Mouse (Mus musculus) liver, postnatal 0 days (tissue): ENCODE data around the gene Snx20. TPM values are rescaled to one million over a fixed set of nuclear protein-coding genes. Genes with fewer than 3 reads are reported as not detected.
A peak's percentile ranks its signal among the peaks of the same experiment; 100 is the strongest.

Source experiments
- ATAC-seq: fragments of 200-750 bp; cut with Nextera tagmentation; 2 replicates; pipeline ENCODE4 v1.8.0; 2017; ENCODE audit warnings: mild to moderate bottlenecking, moderate library complexity
- DNase-seq: peaks from one replicate; pipeline ENCODE4 v3.0.0-alpha.2; 2016
- H3K27ac ChIP-seq: fragments of 300-500 bp; sonication (generic); 2 replicates; pipeline ENCODE4 v1.5.1; 2014; ENCODE audit warnings: antibody characterized with exemption, moderate library complexity, mild to moderate bottlenecking, low read depth
- H3K27me3 ChIP-seq: fragments of 300-500 bp; sonication (generic); 2 replicates; pipeline ENCODE4 v1.6.1; 2014; ENCODE audit warnings: low read length, control low read depth, mixed read lengths; ENCODE audit not compliant: insufficient read depth
- H3K36me3 ChIP-seq: fragments of 300-500 bp; sonication (generic); replicated peaks from 2 replicates; pipeline ENCODE4 v1.6.1; 2014; ENCODE audit warnings: mild to moderate bottlenecking, control low read depth, low read length, moderate library complexity, mixed read lengths; ENCODE audit not compliant: insufficient read depth
- H3K4me1 ChIP-seq: fragments of 300-500 bp; sonication (generic); 2 replicates; pipeline ENCODE4 v1.6.1; 2014; ENCODE audit warnings: antibody characterized with exemption, mild to moderate bottlenecking, control low read depth; ENCODE audit not compliant: insufficient read depth
- H3K4me2 ChIP-seq: fragments of 300-500 bp; sonication (generic); 2 replicates; pipeline ENCODE4 v1.6.1; 2014; ENCODE audit warnings: low read depth, mild to moderate bottlenecking, low read length, moderate library complexity, mixed read lengths
- H3K4me3 ChIP-seq: fragments of 300-500 bp; sonication (generic); 2 replicates; pipeline ENCODE4 v1.5.1; 2014; ENCODE audit warnings: low read depth, low read length
- H3K9ac ChIP-seq: fragments of 300-500 bp; sonication (generic); replicated peaks from 2 replicates; pipeline ENCODE4 v1.6.1; 2014; ENCODE audit warnings: mild to moderate bottlenecking, moderate library complexity
- H3K9me3 ChIP-seq: fragments of 300-500 bp; sonication (generic); 2 replicates; pipeline ENCODE4 v1.6.1; 2016; ENCODE audit warnings: mild to moderate bottlenecking, control low read depth, low read length, mixed read lengths
- CTCF ChIP-seq: sonication (generic); IDR thresholded peaks from 2 replicates; pipeline ENCODE4 v1.5.1; 2016; ENCODE audit warnings: antibody characterized with exemption, low read depth
- EP300 ChIP-seq: IDR thresholded peaks from 2 replicates; pipeline ENCODE4 v1.6.1; 2016; ENCODE audit warnings: antibody characterized with exemption, low read depth, mild to moderate bottlenecking
- WGBS: fragments of 180-500 bp; shearing (Covaris S2); extraction: QIAGEN DNeasy Blood & Tissue Kit; methylation state at CpG from one replicate; pipeline ENCODE4 v1.1.7; 2014; ENCODE audit not compliant: insufficient replicate concordance; 5-methylcytosine and 5-hydroxymethylcytosine counted together
- polyA plus RNA-seq: library from polyadenylated mRNA; unstranded; fragments of >200 nt; fragmentation: Nextera tagmentation; extraction: Ambion mirVana; gene quantifications from 2 replicates; pipeline ENCODE4 v1.2.1, GENCODE M21; 2015

The Snx20 gene
- polyA plus RNA-seq, 1 experiment from 2014 or later = 6.0 TPM

GRCm38 (mm10) chr8:88631081-88631480 lies 4.8 kb downstream of the Snx20 start:
- Histone ChIP-seq H3K27me3 (peaks cover 10% of the 10 kb centered on the region), H3K36me3 (peaks cover 35% of the 10 kb centered on the region), H3K9ac (no peak overlapping the region), H3K4me3 (no peak overlapping the region), H3K27ac (no peak overlapping the region), H3K9me3 (no peaks in the 10 kb centered on the region), H3K4me1 (peaks cover 25% of the 10 kb centered on the region), H3K4me2 (no peak overlapping the region)
- ATAC-seq (no peak), DNase-seq (peak; percentile 29)
- peak; percentile 57 for TF ChIP-seq CTCF
- no peak for TF ChIP-seq EP300

DNA sequence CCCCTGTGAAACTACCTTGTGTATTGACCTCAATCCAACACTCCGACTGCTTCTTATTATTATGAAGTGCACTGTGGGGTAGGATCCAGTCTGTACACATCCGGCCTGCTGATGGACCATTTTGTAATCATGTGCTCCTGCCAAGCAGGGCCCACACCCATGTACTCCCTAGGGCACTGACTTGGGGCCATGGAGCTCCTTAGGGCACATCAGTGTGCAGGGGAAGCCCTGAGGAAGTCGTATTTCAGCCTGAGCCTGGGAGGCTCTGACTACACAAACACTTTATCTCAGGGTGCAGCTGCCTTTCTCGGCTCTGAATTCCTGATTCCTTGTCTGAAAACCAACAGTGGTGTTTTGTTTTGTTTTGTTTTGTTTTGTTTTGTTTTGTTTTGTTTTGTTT lies 5.7 kb downstream of the Snx20 start:
- 60% methylated on average over 4 of the region's 4 CpGs for WGBS
- peaks cover 10% of the 10 kb centered on the region for H3K27me3 ChIP-seq
- no peak overlapping the region for H3K4me2 ChIP-seq
- DNase-seq = no peak
- no peak overlapping the region for H3K27ac ChIP-seq
- H3K9me3 ChIP-seq = no peaks in the 10 kb centered on the region
- ATAC-seq = no peak
- H3K4me3 ChIP-seq = no peak overlapping the region
- peaks cover 25% of the 10 kb centered on the region for H3K4me1 ChIP-seq
- H3K36me3 ChIP-seq = peaks cover 35% of the 10 kb centered on the region
- TF ChIP-seq EP300 = no peak
- TF ChIP-seq CTCF = no peak
- no peak overlapping the region for H3K9ac ChIP-seq

GRCm38 (mm10) chr8:88628001-88628774 lies 7.7 kb downstream of the Snx20 start:
- TF ChIP-seq CTCF (no peak), EP300 (no peak)
- H3K4me2 ChIP-seq = peak overlapping the region; percentile 66
- peaks cover 10% of the 10 kb centered on the region for H3K4me1 ChIP-seq
- peak overlapping the region; percentile 35 for H3K4me3 ChIP-seq
- H3K27ac ChIP-seq = no peak overlapping the region
- peaks cover 10% of the 10 kb centered on the region for H3K27me3 ChIP-seq
- no peaks in the 10 kb centered on the region for H3K9me3 ChIP-seq
- peaks cover 35% of the 10 kb centered on the region for H3K36me3 ChIP-seq
- WGBS = 70% methylated on average over 14 of the region's 14 CpGs
- ATAC-seq (no peak), DNase-seq (no peak)
- no peak overlapping the region for H3K9ac ChIP-seq

GRCm38 (mm10) chr8:88627265-88627991 lies 8.5 kb downstream of the Snx20 start:
- Histone ChIP-seq H3K36me3 (peaks cover 31% of the 10 kb centered on the region), H3K9ac (peak overlapping the region; percentile 41; the same call in 1 of the 2 replicates), H3K27ac (no peak overlapping the region), H3K4me3 (peak overlapping the region; percentile 35), H3K4me2 (peak overlapping the region; percentile 66), H3K27me3 (peaks cover 10% of the 10 kb centered on the region), H3K4me1 (peaks cover 10% of the 10 kb centered on the region), H3K9me3 (no peaks in the 10 kb centered on the region)
- ATAC-seq (peak; percentile 76), DNase-seq (peak; percentile 55)
- no peak for TF ChIP-seq CTCF
- no peak for TF ChIP-seq EP300
- 6% methylated on average over 100 of the region's 105 CpGs for WGBS

- Histone ChIP-seq H3K27ac (no peak overlapping the region), H3K27me3 (peaks cover 10% of the 10 kb centered on the region), H3K4me3 (peak overlapping the region; percentile 35), H3K9me3 (no peaks in the 10 kb centered on the region), H3K4me2 (peak overlapping the region; percentile 66), H3K36me3 (peaks cover 29% of the 10 kb centered on the region), H3K9ac (no peak overlapping the region), H3K4me1 (peaks cover 10% of the 10 kb centered on the region)
- no peak for TF ChIP-seq EP300
- no peak for TF ChIP-seq CTCF
- WGBS = 29% methylated on average over 19 of the region's 19 CpGs
- DNase-seq (no peak), ATAC-seq (no peak)
Observed at GRCm38 (mm10) chr8:88626940-88627264, 9.0 kb downstream of the Snx20 start.

DNA sequence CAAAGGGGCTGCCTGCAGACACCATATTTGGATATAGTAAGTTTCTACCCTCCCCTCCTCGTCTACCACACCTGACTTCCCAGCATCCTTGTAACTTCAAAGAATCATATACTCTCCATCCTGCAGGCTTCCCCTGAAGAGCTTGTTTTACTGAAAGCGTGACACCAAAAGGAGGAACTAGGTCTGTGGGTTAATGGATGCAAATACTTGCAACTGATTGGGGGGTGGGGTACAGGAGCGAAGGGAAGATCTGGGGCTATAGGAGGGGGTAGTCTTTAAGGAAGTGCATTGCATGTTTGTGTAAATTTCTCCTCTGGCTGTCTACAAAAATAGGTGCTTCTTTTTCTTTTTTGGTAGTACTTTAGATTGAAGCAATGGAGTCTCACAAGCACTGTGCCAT lies 9.5 kb downstream of the Snx20 start:
- TF ChIP-seq EP300 (no peak), CTCF (no peak)
- H3K4me1 ChIP-seq = peaks cover 10% of the 10 kb centered on the region
- no peak overlapping the region for H3K4me2 ChIP-seq
- WGBS = 38% methylated on average over 3 of the region's 3 CpGs
- H3K9me3 ChIP-seq = no peaks in the 10 kb centered on the region
- H3K27ac ChIP-seq = no peak overlapping the region
- ATAC-seq (no peak), DNase-seq (no peak)
- H3K27me3 ChIP-seq = peaks cover 10% of the 10 kb centered on the region
- H3K4me3 ChIP-seq = no peak overlapping the region
- H3K36me3 ChIP-seq = peaks cover 26% of the 10 kb centered on the region
- no peak overlapping the region for H3K9ac ChIP-seq
